ENCODE assay signal across 22 mouse cellular contexts in the genomic region with DNA sequence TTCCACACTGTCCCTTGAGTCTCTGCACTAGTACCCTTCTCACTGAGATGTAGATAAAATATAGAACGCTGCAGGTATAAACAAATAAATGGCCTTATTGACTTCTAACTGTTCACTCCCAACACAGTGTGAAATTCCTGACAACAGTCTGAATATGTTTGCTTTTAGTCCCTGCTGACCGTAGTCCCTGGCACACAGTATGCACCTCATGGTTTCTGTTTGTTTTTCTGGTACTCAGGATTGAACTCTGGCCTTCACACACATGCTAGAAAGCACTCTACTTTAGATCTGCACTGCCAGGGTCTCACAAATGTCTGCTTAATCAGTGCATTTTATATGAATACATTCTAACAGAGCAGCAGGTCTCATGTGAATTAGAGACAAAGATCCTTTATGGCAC.
DNase-seq lines count a peak whose midpoint lies in the region; ATAC-seq and TF ChIP-seq lines count a peak whose summit lies in the region.
"Had no signal": no experiment of that assay in that cellular context is flagged by ENCODE, and none has a peak within 500 bp of the region (broad histone marks: within the 10 kb centered on the region; RNA-seq: fewer than 3 reads in every experiment).

No protein-coding gene starts in this region.

- no peak for TF ChIP-seq CTCF in liver, adult 2 months (IDR thresholded peaks at IDR 0.05; ENCODE audit: low read depth, low read length)

- no peak overlapping the region for H3K9ac ChIP-seq in liver, adult 2 months (ENCODE audit: low read depth, low read length)
- no peak overlapping the region for H3K9ac ChIP-seq in liver, embryonic 11.5 days (ENCODE audit: low read depth, low read length)
- no peak overlapping the region for H3K9ac ChIP-seq in midbrain, embryonic 11.5 days (ENCODE audit: low read length)
- no peak overlapping the region for H3K9ac ChIP-seq in midbrain, embryonic 16.5 days (ENCODE audit: low read depth, low read length)
- H3K9ac ChIP-seq: embryonic facial prominence, embryonic 13.5 days; embryonic facial prominence, embryonic 15.5 days; forebrain, embryonic 12.5 days had no signal

- no peak for TF ChIP-seq POLR2A in liver, adult 2 months (IDR thresholded peaks at IDR 0.05; ENCODE audit: extremely low read depth, insufficient read depth, low read length)

- no peaks in the 10 kb centered on the region for H3K79me2 ChIP-seq in liver, adult 2 months (ENCODE audit: control insufficient read depth, insufficient read depth, low read length)

- H3K4me2 ChIP-seq in liver, embryonic 11.5 days: no peak overlapping the region
- H3K4me2 ChIP-seq in midbrain, embryonic 11.5 days: no peak overlapping the region
- no peak overlapping the region for H3K4me2 ChIP-seq in midbrain, embryonic 16.5 days (ENCODE audit: low read length)
- H3K4me2 ChIP-seq: embryonic facial prominence, embryonic 13.5 days; embryonic facial prominence, embryonic 15.5 days; forebrain, embryonic 12.5 days had no signal

- peak; percentile 86 for DNase-seq in liver, adult 2 months (ENCODE audit: extremely low read depth, low read depth, low spot score)
- no peak for DNase-seq in liver, embryonic 11.5 days (ENCODE audit: low spot score)
- peak; percentile 14 for DNase-seq in midbrain, embryonic 11.5 days (ENCODE audit: low spot score, missing footprints)
- DNase-seq in kidney, postnatal 14 days: no peak
- DNase-seq: adrenal gland, adult 2 months; adrenal gland, postnatal 10 days; adrenal gland, postnatal 25 days; cerebellum, adult 11 months; cerebellum, adult 18-20 months; cerebellum, adult 8-10 months; cerebellum, adult 9-11 months; cerebellum, postnatal 14 days; cerebellum, postnatal 36 days; embryo, embryonic 11 days had no signal

- no peaks in the 10 kb centered on the region for H3K36me3 ChIP-seq in liver, adult 2 months (ENCODE audit: control insufficient read depth, insufficient read depth, low read length)
- H3K36me3 ChIP-seq in liver, embryonic 11.5 days (ENCODE audit: control insufficient read depth, insufficient read depth, low read length): no peaks in the 10 kb centered on the region
- no peaks in the 10 kb centered on the region for H3K36me3 ChIP-seq in midbrain, embryonic 11.5 days (ENCODE audit: control insufficient read depth, insufficient read depth, low read length)
- no peaks in the 10 kb centered on the region for H3K36me3 ChIP-seq in midbrain, embryonic 16.5 days (ENCODE audit: control insufficient read depth, insufficient read depth, low read length)
- H3K36me3 ChIP-seq: embryonic facial prominence, embryonic 13.5 days; embryonic facial prominence, embryonic 15.5 days; forebrain, embryonic 10.5 days; forebrain, embryonic 12.5 days had no signal

- H3K4me1 ChIP-seq in liver, adult 2 months (ENCODE audit: control insufficient read depth, insufficient read depth, low read length): peaks cover 5% of the 10 kb centered on the region; the same call in 1 of the 2 replicates
- no peaks in the 10 kb centered on the region for H3K4me1 ChIP-seq in liver, embryonic 11.5 days (replicated peaks; ENCODE audit: control insufficient read depth, insufficient read depth, low read length)
- no peaks in the 10 kb centered on the region for H3K4me1 ChIP-seq in midbrain, embryonic 11.5 days (ENCODE audit: control insufficient read depth, insufficient read depth, low read length)
- no peaks in the 10 kb centered on the region for H3K4me1 ChIP-seq in midbrain, embryonic 16.5 days (ENCODE audit: control insufficient read depth, insufficient read depth, low read length)
- H3K4me1 ChIP-seq: embryonic facial prominence, embryonic 13.5 days; forebrain, embryonic 10.5 days; forebrain, embryonic 12.5 days had no signal

- H3K9me3 ChIP-seq in liver, embryonic 11.5 days (ENCODE audit: control insufficient read depth, low read length): no peaks in the 10 kb centered on the region
- H3K9me3 ChIP-seq in midbrain, embryonic 11.5 days (ENCODE audit: control insufficient read depth, low read length): no peaks in the 10 kb centered on the region
- H3K9me3 ChIP-seq in midbrain, embryonic 16.5 days (replicated peaks; ENCODE audit: control insufficient read depth, low read length, poor library complexity, severe bottlenecking): no peaks in the 10 kb centered on the region
- H3K9me3 ChIP-seq: embryonic facial prominence, embryonic 13.5 days; embryonic facial prominence, embryonic 15.5 days; forebrain, embryonic 12.5 days had no signal

- ATAC-seq in liver, embryonic 11.5 days (replicated peaks; ENCODE audit: low FRiP score): no peak
- no peak for ATAC-seq in midbrain, embryonic 11.5 days (ENCODE audit: low FRiP score)
- no peak for ATAC-seq in midbrain, embryonic 16.5 days
- ATAC-seq: forebrain, embryonic 14.5 days; forebrain, embryonic 16.5 days had no signal

- H3K4me3 ChIP-seq in liver, adult 2 months (ENCODE audit: insufficient read depth, low read depth, low read length): no peak overlapping the region
- H3K4me3 ChIP-seq in liver, embryonic 11.5 days (ENCODE audit: low read depth, low read length): no peak overlapping the region
- no peak overlapping the region for H3K4me3 ChIP-seq in midbrain, embryonic 11.5 days (ENCODE audit: low read depth, low read length)
- H3K4me3 ChIP-seq in midbrain, embryonic 16.5 days (ENCODE audit: low read depth, low read length): no peak overlapping the region
- H3K4me3 ChIP-seq: embryonic facial prominence, embryonic 13.5 days; embryonic facial prominence, embryonic 15.5 days; erythroblast, embryonic 14.5 days; forebrain, embryonic 10.5 days; forebrain, embryonic 12.5 days had no signal

- no peak overlapping the region for H3K27ac ChIP-seq in liver, adult 2 months (replicated peaks; ENCODE audit: insufficient read depth, low read depth, low read length)
- H3K27ac ChIP-seq in liver, embryonic 11.5 days (ENCODE audit: low read depth, low read length): no peak overlapping the region
- H3K27ac ChIP-seq in midbrain, embryonic 11.5 days (ENCODE audit: low read depth, low read length): no peak overlapping the region
- H3K27ac ChIP-seq in midbrain, embryonic 16.5 days (ENCODE audit: low read length): no peak overlapping the region
- H3K27ac ChIP-seq: embryonic facial prominence, embryonic 13.5 days; embryonic facial prominence, embryonic 15.5 days; forebrain, embryonic 10.5 days; forebrain, embryonic 12.5 days had no signal

- WGBS in liver, adult 2 months: 22% methylated on average over 2 of the region's 2 CpGs
- 72% methylated on average over 2 of the region's 2 CpGs for WGBS in liver, embryonic 11.5 days
- 70% methylated on average over 2 of the region's 2 CpGs for WGBS in midbrain, embryonic 11.5 days
- WGBS in midbrain, embryonic 16.5 days: 78% methylated on average over 2 of the region's 2 CpGs

- H3K27me3 ChIP-seq in liver, adult 2 months (ENCODE audit: control insufficient read depth, insufficient read depth, low read length): peaks cover 12% of the 10 kb centered on the region; the same call in 1 of the 2 replicates
- no peaks in the 10 kb centered on the region for H3K27me3 ChIP-seq in liver, embryonic 11.5 days (replicated peaks; ENCODE audit: control insufficient read depth, insufficient read depth, low read length)
- H3K27me3 ChIP-seq in midbrain, embryonic 11.5 days (ENCODE audit: control insufficient read depth, insufficient read depth, low read length): no peaks in the 10 kb centered on the region
- H3K27me3 ChIP-seq in midbrain, embryonic 16.5 days (ENCODE audit: control insufficient read depth, insufficient read depth, low read depth, low read length): no peaks in the 10 kb centered on the region
- H3K27me3 ChIP-seq: embryonic facial prominence, embryonic 13.5 days; embryonic facial prominence, embryonic 15.5 days; forebrain, embryonic 12.5 days had no signal

Comparison
In these comparisons a context has a peak if more than half of its experiments do, and no peak if none do; other contexts are left out.
1. DNase-seq: peak in liver, adult 2 months (single experiment) and midbrain, embryonic 11.5 days (single experiment); none in liver, embryonic 11.5 days (single experiment) and kidney, postnatal 14 days (single experiment).